Mouse (Mus musculus): ENCODE results near the gene Ttc8. TPM values are rescaled to one million over a fixed set of nuclear protein-coding genes. Genes with fewer than 3 reads are reported as not detected.

Gene Ttc8
- total RNA-seq, 2 experiments from 2014 or later, result 4.9 to 5.5 TPM

DNA sequence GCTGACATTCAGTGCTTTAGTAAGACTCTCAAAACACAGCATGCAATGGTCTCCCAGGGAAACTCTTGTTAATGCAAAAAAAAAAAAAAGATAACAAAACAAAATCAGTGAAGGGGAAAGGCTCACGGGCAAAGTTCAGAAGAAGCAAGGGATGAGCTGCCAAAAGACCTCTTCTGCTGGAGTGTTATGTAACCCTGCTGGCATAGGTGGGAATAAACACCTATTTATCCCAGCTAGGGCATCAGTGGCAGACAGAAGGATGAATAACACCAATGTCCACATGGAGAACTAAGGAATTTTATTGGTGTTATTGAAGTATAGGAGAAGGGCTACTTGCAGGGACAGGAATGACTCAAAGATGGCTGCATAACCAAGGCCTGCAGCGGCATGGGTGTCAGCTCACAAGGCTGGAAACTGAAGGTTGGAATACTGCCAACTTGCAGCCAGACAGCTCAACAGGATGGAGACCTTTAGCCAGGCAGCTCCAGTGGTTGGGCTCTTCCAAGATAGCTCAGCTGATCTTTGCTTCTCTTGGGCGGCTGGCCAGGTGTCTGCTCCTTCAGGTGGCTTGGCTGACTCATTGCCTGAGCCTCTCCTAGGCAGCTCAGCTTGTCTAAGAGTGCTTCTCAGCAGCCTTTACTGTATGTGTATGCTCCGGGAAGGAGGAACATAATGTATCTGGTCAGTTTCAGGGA is 45.2 kb downstream of the Ttc8 start:
- intact Hi-C loops (cut with DNase I), result no loop called here
- no peak for DNase-seq

DNA sequence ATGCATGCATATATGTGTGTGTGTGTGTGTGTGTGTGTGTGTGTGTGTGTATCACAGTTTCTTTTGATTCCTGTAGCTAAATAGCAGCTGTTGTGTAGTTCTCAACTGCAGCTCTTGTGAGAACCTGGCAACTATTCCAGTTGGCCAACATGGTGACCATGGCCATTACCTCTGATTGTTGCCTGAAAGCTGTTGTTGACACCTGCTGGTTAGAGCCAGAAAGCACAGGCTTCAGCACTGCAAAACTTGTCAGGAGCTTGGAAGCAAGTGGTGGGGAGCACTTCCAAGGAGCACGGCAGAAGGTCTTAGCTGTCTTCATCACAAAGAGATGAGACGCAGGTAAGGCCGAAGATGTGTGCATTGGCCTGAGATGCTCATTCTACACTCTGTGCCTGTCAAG is 51.9 kb downstream of the Ttc8 start:
- no peak for DNase-seq
- intact Hi-C loops (cut with DNase I), result no loop called here

DNA sequence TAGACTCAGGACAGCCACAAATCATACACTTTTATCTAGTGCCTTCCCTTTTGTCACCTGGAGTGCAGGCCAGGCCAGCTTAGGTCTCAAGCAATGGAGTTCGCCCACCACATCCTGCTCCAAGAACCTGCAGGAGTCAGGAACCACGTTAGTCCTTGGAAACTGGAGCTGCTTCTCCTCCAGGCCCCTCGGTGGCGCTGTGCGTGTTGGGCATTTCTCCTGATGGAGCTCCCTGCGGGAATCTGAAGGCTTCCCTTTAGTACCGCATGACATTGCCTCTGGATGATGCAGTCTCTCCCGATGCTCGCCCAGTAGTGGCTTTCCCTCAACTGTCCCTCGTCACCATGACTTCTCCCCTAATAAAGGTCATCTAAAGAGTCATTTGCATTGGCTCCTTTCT is 53.1 kb downstream of the Ttc8 start:
- DNase-seq, result no peak
- intact Hi-C loops (cut with DNase I), result no loop called here

DNA sequence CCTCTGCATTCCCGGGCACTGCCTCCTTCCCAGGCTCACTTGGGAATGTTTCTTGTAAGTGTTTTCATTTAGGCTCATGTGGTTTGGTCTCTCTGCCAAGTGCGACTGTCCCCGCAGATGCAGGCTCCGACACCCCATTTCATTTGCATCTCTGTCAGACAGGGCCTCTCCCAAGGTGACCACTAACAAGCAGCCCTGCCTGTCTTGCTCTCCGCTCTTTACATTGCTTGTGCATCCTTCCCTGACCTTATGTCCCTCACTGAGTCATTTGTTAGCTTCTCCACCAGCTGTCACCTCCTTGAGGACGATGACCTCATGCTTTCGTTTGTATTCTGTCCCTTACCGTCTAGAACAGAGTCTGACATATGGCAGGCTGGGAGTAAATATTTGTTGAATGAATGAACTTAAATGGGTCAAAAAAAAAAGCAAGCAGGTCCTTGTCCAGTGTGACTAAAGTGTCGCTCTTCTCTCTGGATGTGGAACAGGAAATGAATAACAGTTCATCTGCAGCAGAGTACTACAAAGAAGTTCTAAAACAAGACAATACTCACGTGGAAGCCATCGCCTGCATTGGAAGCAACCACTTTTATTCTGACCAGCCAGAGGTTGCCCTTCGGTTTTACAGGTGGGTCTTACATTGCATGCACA is 53.9 kb downstream of the Ttc8 start:
- DNase-seq, result no peak
- intact Hi-C loops (cut with DNase I), result no loop called here

DNA sequence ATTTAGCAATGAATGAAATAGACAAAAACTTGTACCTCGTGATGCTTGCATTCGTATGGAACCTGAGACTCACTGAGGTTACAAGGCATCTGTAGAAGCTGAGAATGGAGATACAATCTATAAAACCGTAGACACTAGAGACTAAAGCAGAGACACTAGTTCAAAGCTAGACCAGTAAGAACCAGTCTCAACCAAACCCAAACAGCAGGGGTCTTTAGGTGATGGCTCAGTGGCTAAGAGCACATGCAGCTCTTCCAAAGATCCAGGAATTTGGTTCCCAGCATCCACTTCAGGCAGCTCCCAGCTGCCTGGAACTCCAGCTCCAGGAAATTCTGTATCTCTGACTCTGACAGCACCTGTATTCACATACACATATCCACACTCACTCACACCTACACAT is 60.7 kb downstream of the Ttc8 start:
- intact Hi-C loops (cut with DNase I), result no loop called here
- DNase-seq, result no peak

DNA sequence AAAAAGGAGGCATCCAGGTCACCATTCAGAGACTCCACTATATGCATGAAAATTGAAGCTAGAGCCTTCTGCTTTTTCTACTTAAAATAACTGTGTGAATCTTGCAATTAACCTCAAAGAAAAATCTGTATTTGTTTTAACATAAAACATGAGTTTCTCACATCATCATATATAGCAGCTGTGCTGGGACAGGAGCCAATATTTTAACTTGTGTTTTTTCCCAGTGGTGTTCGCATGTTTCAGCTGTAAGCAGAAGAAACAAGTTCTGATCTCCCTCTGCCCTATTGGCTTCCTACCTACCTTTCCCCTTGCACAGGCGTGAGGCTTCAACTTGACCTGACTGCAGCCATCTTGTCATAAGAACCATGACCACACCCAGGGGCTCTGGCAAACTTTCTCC is 64.4 kb downstream of the Ttc8 start:
- intact Hi-C loops (cut with DNase I), result no loop called here
- no peak for DNase-seq

DNA sequence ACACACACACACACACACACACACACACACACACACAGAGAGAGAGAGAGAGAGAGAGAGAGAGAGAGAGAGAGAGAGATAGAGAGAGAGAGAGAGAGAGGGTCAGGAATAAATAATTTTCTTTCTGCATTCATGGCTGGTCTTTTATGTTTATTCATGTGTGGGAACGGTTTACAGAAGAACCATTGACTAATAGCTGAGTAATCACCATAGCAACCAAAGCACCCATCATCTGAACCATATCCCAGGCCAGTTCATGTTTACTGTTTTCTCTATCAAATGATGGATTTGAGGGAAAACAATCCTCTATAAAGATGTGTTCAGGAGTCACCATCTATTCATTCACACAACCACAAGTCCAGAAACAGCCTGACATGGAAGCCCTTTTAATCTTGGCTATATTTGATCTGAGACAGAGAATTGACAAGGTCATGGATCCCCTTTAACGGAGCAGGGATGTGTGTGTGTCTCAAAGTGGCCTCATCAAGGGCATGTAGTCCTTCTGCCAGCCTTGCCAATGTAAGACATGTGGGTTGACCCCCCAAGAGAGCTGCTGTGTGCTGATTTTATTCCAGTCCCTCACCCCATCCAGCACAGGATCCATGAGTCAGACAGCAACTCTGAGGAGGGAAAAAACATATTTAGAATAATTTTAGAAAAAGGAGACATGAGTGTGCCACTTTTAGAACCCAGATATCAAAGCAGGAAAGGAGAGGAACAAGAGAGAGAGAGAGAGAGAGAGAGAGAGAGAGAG is 70.9 kb downstream of the Ttc8 start:
- intact Hi-C loops (cut with DNase I), result no loop called here
- DNase-seq, result no peak

DNA sequence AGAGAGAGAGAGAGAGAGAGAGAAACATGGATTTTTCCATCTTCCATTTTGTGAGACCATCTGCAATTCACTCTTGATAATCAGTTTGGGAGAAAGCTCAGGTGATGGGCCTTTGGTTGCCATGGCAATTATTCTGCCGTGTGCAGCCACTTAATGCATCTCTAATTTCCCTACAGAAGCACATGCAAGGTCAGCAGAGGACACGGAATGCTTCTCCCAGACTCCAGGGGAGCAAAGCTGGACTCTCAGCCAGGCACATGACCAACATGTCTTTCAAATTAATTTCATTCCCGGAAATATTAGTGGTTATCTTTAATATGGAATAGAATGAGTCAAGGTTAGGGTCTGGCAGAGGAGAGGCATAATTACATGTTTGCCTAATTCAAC is 71.4 kb downstream of the Ttc8 start:
- intact Hi-C loops (cut with DNase I), result no loop called here
- no peak for DNase-seq

DNA sequence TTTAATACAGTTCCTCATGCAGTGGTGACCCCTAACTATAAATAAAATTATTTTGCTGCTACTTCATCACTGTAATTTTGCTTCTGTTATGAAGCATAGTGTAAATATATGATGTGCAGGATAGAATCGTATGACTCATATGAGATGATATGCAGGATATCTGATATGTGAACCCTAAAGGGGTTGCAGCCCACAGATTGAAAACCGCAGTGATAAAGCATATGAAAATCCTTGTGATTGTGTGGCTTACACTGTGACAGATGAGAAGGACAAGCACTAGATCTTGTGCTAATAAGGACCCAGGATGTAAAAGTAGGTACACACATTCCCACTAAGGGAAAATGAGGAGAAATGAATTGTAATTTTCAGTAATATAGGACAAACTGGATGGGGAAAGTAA is 73.4 kb downstream of the Ttc8 start:
- intact Hi-C loops (cut with DNase I), result no loop called here
- DNase-seq, result no peak

DNA sequence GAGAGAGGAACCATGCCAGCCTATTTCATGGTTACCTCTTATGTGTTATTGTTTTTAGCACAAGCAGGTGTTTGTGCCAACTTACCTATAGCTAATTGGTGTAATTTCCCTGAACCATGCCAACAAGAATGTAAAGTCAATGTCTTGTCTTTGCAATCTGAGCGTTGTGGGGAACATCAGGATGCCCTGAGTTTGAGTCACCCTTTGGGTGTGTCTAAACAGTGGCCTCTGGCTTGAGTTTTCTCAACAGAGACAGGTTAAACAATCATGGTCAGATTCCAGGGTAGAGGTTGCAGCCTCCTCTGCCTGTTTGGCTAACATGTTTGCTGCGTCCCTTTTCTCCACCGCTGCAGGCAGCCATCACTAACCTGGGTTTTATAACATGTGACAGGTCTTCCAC is 74.0 kb downstream of the Ttc8 start:
- intact Hi-C loops (cut with DNase I), result no loop called here
- DNase-seq, result no peak

DNA sequence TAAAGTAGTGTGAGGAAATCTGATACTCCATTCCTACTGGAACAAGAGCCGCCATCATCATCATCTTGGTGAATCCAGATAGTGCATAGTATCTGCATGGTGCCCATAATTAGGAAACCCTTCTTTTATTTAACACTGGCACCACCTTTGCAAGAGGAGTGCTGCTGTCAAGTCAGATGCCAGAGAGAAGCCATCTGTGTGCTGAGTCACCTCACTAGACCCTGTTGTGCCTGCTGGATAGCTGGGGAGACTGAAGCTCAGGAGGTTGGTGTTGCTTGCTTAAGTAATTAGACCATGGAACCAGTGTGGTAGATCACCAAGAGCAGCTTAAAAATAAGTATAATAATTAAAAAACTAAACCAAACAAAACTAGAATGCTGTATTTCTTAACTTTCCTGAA is 75.5 kb downstream of the Ttc8 start:
- no peak for DNase-seq
- intact Hi-C loops (cut with DNase I), result no loop called here

DNA sequence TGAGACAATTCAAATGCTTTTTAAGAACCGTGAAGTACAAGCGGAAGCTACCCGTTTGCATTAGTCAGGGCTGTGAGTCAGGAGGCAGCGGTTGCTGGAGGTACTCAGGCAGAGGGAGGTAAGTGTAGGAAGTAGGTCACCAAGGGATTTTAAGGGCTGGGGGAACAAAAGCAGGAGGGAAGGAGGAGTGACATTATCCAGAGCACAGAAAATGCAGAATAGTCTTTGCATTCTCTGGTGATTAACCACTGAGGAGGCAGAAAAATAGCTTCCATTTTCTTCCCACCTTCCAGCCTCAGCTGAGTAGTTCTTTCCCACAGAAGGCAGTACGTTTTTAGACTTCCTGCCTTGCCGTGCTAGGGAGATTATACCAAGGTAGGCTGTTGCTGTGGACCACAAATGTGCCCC is 76.2 kb downstream of the Ttc8 start:
- intact Hi-C loops (cut with DNase I), result no loop called here
- DNase-seq, result no peak

DNA sequence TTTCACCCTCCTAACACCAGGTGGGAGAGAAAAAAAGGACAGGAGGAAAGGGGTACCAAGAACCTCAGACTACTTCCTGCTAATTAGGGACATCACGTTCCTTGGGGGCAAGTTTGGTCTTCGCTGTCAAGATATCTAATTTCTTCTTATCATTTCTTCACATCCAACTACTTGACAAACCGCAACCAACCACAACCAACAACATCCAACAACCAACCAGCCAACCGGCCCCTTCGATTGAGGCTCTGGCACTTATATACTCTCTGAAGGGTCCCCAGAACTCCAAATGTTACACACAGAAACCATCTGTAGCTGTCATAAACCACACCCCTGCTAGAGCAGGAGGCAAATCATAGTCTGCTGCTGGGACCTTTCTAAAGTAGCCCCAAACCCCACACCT is 76.7 kb downstream of the Ttc8 start:
- intact Hi-C loops (cut with DNase I), result no loop called here
- DNase-seq, result no peak

DNA sequence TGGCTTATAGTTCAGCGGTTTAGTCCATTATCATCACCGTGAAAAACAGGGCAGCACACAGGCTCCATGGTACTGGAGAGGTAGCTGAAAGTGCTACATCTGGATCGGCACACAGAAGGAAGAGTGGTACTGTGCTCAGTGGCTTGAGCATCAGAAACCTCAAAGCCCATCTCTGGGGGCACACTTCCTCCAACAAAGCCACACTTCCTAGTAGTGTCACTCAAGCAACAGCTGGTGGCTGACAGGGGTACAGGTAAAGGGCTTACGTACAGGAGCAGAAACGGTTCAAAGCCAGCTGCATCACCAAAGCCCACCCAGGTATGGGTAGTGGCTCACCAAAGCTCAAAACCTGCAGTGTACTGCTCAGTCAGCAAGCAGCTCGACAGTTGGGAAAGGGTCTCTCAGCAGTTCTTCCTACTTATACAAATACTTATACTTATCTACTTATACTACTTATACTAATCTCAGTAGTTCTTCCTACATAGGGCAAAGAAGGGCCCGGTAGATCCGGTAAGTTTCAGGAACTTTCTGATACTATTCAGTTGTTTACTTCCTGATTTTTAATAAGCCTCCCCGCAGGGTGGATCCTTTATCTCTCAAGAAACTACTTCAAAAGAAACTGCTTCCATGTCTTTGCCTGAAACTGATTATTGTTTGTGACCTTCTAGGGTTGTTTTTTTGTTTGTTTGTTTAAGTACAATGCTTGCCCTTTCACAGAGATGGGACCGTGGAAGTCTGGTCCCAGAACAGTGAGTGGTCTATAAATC is 78.5 kb downstream of the Ttc8 start:
- intact Hi-C loops (cut with DNase I), result no loop called here
- no peak for DNase-seq

DNA sequence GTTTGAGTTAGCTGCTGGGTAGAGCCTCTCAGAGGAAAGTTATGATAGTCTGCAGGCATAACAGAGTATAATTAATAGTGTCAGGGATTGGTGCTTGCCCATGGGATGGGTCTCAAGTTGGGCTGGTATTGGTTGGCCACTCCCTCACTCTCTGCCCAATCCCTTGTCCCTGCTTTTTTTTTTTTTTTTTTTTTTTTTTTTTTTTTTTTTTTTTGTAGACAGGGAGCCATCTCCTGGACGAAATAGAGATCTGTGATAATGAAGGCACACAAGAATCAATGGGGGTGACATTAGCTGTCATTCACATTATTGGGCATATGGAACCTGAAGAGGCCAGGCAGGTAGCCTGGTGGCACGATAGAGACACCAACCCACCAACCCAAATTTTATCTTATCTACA is 79.9 kb downstream of the Ttc8 start:
- no peak for DNase-seq
- intact Hi-C loops (cut with DNase I), result no loop called here

DNA sequence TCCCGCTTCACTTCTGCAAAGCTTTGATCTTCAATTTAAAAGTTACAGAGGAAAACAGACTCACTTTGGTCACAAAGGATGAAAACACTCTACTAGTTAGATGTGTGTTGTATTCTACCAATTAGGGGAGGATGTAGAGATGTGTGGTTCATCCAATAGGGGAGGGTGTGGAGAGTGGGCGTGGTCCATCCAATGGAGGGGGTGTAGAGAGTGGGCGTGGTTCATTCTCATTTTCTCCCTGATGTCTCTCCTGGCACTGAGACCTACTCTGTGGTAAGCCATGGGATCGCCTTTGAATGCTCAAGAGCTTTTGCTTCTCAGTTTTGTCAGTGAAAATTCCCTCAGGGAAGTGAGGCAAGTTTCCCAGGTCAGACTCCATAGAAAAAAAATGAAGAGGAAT is 82.7 kb downstream of the Ttc8 start:
- intact Hi-C loops (cut with DNase I), result no loop called here
- no peak for DNase-seq

DNA sequence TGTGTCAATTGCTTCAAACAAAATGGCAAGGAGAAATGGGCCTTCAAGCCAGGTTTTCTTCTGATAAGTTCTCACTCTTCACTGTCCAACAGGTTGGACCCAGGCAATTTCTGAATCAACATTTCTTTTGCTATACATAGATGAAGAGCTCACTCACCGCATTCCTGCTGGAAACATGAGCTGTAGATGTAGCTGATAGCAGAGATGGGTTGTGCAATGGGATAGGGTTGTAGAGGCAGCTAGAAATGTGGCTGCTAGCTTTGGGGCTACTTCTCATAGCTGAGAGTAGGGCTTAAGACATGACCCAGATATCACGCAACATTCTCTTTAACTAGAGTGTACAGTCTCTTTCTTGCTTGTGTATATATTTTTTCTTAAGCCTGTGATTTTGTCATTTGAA is 84.4 kb downstream of the Ttc8 start:
- DNase-seq, result no peak
- intact Hi-C loops (cut with DNase I), result no loop called here

DNA sequence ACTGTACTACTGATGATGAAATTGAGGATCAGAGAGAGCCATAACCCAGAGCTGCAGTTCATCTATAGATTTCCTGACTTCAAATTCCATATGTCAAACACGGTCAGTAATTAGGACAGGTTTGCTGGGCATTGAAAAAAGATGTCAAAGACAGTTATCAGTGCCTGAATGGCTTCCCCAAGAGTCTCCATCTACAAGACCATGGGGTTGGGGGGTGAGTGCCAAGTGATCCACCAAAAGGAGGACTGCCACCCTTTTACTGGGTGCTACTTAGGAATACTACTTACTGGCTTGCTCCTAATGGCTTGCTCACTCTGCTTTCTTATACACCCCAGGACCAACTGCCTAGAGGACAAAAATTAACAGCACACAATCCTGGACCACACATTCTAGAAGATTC is 88.4 kb downstream of the Ttc8 start:
- intact Hi-C loops (cut with DNase I), result no loop called here

DNA sequence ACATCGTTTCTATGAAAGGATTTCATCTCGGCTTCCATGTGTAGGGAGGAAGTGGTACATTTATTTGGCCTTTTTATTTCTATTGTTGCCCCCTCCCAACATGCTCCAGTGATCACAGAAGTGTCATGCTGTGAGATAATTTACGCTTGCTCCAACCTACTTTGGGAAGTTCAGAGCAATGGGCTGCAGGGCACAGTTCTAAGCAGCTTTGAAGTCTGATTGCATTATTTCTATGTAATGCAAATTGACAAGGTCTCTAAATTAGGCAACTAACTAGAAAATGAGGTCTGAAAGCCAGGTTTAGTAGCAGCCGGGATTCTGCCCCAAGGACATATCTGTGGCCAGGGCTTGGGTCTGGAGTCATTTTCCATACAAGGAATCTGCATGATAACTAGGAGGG is 89.1 kb downstream of the Ttc8 start:
- intact Hi-C loops (cut with DNase I), result no loop called here
- no peak for DNase-seq

More for the DNA sequence above, 88.4 kb downstream of the Ttc8 start:
- no peak for DNase-seq

DNA sequence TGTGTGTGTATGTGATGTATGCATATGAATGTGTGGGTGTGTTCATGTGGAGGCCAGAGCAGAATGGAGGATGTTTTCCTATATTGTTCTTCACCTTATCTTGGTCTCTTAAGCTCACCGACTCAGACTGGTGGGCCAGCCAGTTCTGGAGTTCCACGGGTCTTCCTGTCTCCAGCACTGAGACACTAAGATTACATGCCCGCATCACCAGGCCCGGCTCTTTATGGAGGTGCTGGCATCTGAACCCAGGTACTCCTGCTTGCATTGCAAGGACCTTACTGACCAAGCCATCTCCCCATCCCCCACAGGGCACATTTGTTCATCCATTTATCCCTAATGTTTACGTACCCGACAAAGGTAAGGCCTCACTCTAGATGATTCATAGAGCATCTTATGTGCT is 89.7 kb downstream of the Ttc8 start:
- no peak for DNase-seq
- intact Hi-C loops (cut with DNase I), result no loop called here

DNA sequence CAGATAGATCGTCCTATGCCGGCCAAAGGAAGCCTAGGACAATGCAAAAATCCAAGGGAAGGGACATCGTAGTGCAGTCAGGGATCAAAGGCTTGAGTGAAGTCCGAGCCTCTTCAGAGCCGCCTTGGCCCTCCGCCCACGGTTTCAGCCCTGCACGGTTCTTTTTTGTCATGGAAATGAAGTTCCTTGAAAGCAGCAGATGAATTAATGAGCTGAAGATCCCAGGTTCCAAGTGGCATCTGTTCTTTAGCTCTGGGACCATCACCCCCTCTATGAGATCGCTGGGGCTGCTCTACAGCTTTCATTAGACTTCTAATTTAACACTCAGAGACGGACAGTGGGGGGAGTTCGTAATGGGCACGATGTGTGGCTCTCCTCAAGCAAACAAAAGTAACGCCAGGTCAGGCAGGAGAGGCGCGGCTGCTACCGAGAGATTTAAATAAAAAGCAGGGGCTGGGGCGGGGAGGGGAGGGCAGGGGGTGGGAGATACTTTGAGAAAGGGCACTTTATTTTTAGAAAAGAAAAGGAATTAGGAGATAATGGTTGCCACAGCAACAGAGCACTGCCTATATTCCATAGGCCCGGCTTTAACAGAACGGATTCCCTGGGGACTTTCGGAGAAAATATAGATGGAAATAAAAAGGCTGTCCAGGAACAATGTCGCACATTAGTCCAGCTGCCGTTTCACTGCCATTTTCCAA is 90.9 kb downstream of the Ttc8 start:
- intact Hi-C loops (cut with DNase I), result no loop called here

More for the DNA sequence above, 90.9 kb downstream of the Ttc8 start:
- no peak for DNase-seq

Data from gastrocnemius, postnatal 36 days (tissue).